Mouse (Mus musculus) olfactory bulb, adult 2 months (tissue): ENCODE measurements around the gene Tdrd6.

Source experiments
- CTCF ChIP-seq: fragments of 200-500 bp; IDR thresholded peaks from 2 replicates; pipeline ENCODE4 v1.5.1; 2012; ENCODE audit warnings: low read depth, mild to moderate bottlenecking, low read length, moderate library complexity; ENCODE audit not compliant: insufficient read depth
- POLR2A ChIP-seq: fragments of 200-500 bp; IDR thresholded peaks from 2 replicates; pipeline ENCODE4 v1.6.1; 2012; ENCODE audit warnings: mild to moderate bottlenecking, low read depth, low read length, moderate library complexity; ENCODE audit not compliant: insufficient read depth

DNA sequence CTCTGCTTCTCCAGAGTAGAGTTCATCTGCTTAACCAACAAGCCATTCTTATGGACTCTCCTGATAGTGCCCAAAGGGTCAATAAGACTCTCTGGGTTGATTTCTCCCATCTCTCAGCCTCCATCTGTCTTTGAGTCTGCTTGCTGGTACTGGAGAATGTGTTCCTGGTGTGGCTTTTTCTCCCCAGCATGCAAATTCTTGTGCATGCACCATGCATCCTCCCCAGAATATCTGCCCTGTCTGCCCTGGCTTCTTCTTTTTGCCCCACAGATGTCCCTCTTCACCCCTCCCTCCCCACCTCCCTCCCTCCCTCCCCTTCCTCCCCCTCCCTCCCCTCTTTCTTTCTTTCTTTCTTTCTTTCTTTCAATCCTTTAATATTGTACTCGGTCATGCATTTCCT is 47.2 kb upstream of the Tdrd6 start:
- no peak for TF ChIP-seq POLR2A
- TF ChIP-seq CTCF: no peak
